18 mouse cellular contexts compared by ENCODE assay signal in the genomic region with DNA sequence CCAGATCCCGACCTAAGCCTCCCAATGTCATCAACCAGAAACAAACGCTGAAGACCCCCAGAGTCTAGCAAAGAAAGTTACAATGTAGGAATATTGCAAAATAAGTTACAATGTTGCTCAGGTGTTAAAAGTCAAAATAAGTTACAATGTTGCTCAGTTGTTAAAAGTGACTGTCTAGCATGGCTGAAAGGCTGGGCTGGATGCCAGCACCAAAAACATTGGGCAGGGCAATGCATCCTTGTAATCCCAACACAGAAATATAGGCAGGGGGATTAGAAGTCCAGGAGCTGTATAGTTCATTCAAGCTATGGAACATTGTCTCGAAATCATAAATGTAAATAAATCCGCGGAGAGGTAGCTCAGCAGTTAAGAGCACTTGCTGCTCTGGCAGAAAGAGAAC.
"Had no signal": no experiment of that assay in that cellular context is flagged by ENCODE, and none has a peak within 500 bp of the region (broad histone marks: within the 10 kb centered on the region; RNA-seq: fewer than 3 reads in every experiment).

No protein-coding gene starts in this region.

- H3K9me3 ChIP-seq: liver, embryonic 13.5 days; liver, embryonic 15.5 days; megakaryocyte, embryonic 14.5 days; midbrain, embryonic 13.5 days; midbrain, embryonic 15.5 days; neural tube, embryonic 12.5 days; stomach, embryonic 15.5 days had no signal

- ATAC-seq: liver, postnatal 0 days; midbrain, embryonic 13.5 days; midbrain, embryonic 15.5 days had no signal

- H3K4me2 ChIP-seq: liver, embryonic 11.5 days; liver, embryonic 13.5 days; liver, embryonic 15.5 days; midbrain, embryonic 11.5 days; midbrain, embryonic 13.5 days; midbrain, embryonic 15.5 days; neural tube, embryonic 12.5 days; stomach, embryonic 15.5 days had no signal

- H3K27ac ChIP-seq: liver, embryonic 13.5 days; liver, embryonic 15.5 days; macrophage; midbrain, embryonic 13.5 days; midbrain, embryonic 15.5 days; neural tube, embryonic 12.5 days; stomach, embryonic 15.5 days; stomach, postnatal 0 days had no signal

- H3K4me3 ChIP-seq: liver, embryonic 13.5 days; liver, embryonic 15.5 days; megakaryocyte, embryonic 14.5 days; midbrain, embryonic 13.5 days; midbrain, embryonic 15.5 days; neural tube, embryonic 12.5 days; stomach, embryonic 15.5 days had no signal

- H3K9ac ChIP-seq: liver, embryonic 13.5 days; liver, embryonic 15.5 days; liver, postnatal 0 days; midbrain, embryonic 13.5 days; midbrain, embryonic 15.5 days; neural tube, embryonic 12.5 days; stomach, embryonic 15.5 days had no signal

- H3K4me1 ChIP-seq: liver, embryonic 13.5 days; liver, embryonic 15.5 days had no signal

- H3K27me3 ChIP-seq: liver, embryonic 13.5 days; liver, embryonic 15.5 days; megakaryocyte, embryonic 14.5 days; midbrain, embryonic 13.5 days; midbrain, embryonic 15.5 days; neural tube, embryonic 12.5 days; stomach, embryonic 15.5 days had no signal

- DNase-seq: liver, embryonic 13.5 days; liver, postnatal 0 days; lung, postnatal 10 days; lung, postnatal 36 days; right cerebral cortex, postnatal 14 days; thymus, adult 2 months; thymus, postnatal 25 days; thymus, postnatal 4 days had no signal
